Mouse (Mus musculus): ENCODE results near the gene Stx19.

The Stx19 gene

DNA sequence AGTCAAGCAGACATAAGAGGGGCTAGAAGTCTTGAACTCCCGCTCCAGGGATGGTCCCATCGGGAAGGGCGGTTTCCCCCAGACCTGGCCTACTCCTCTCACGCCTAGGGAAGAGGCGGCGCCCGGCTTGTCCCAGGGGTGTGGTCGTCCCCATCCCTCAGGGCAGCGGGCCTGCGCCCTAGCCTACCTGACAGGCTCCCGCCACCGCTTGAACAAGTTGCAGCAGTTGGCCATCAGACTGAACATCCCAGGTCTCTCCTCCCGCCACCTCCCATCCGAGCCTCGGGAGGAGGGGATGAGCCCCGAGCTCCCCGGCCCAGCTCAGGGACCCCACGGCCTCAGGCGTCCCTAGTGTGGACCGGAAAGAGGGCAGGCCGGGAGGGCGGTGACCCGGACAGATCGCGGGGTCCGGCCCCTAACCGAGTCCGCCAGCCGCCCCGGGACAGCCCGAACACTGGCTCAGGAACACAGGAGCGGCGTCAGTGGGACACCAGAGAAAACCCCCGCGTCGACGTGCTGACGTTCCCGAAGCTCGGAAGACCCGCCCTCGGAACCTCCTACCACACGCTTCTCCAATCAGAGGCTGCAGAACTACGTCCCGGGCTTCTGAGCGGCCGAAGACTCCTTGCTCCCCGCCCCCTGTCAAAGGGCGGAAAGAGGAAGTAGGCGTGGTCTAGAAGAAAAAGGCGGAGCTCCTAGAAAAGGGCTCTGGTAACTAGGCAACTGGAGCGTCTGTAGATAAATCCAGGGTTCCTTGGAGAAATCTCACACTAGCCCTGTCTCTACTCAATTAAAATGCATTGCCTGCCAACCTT is 32.2 kb downstream of the Stx19 start, which contains the start of gene Arl13b:
Arl13b (minus strand) TSS at position 543 of the 815 bp plus-strand sequence.
- in situ Hi-C loops (cut with MboI; ENCODE audit: low sequenced_read_pairs), result no loop called here

DNA sequence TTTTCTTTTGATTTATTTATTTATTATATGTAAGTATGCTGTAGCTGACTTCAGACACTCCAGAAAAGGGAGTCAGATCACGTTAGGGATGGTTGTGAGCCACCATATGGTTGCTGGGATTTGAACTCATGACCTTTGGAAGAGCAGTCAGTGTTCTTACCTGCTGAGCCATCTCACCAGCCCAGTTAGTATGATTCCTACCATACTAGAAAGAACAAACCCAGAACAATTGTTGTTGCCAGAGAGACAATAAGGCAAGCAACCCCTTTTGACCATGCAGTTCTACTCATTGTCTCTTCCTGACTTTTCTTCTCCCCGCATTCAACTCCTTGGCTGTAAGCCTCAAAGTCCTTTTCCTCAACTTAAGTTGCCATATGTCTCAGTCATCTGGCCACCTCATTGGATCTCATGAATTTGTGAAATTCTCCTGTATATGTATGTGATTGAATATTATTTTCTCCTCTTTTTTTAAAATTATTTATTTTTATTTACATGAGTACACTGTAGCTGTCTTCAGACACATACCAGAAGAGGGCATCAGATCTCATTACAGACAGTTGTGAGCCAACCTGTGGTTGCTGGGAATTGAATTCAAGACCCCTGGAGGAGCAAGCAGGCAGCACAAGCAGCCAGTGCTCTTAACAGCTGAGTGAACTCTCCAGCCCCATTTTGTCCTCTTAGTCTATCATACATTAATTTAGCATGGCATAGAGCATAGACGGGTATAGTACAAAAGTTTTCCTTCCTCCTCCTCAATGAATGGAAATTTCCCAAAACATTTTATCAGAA is 38.2 kb downstream of the Stx19 start:
- in situ Hi-C loops (cut with MboI; ENCODE audit: low sequenced_read_pairs), result no loop called here

DNA sequence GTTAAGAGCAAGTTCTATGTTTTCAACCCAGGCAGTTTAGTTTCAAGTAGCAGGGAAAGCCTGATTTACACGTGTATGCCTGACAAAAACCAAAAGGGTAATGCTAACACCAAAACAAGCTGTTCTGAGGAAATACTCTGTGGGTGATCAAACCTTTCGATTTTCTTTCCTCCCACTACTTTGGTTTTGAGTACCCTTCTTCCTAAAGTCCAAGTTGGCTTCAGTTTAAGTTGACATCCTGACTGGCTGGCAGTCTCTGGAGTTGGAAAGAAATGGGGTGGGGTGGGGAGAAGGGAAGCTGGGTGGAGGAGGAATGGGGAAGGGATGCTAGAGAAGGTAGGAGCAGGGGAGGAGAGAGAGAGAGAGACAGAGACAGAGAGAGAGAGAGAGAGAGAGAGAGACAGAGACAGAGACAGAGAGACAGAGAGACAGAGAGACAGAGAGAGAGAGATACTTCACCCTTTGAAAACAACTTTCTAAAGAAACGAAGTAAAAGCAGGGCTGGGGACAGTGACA is 39.2 kb downstream of the Stx19 start:
- in situ Hi-C loops (cut with MboI; ENCODE audit: low sequenced_read_pairs), result no loop called here

DNA sequence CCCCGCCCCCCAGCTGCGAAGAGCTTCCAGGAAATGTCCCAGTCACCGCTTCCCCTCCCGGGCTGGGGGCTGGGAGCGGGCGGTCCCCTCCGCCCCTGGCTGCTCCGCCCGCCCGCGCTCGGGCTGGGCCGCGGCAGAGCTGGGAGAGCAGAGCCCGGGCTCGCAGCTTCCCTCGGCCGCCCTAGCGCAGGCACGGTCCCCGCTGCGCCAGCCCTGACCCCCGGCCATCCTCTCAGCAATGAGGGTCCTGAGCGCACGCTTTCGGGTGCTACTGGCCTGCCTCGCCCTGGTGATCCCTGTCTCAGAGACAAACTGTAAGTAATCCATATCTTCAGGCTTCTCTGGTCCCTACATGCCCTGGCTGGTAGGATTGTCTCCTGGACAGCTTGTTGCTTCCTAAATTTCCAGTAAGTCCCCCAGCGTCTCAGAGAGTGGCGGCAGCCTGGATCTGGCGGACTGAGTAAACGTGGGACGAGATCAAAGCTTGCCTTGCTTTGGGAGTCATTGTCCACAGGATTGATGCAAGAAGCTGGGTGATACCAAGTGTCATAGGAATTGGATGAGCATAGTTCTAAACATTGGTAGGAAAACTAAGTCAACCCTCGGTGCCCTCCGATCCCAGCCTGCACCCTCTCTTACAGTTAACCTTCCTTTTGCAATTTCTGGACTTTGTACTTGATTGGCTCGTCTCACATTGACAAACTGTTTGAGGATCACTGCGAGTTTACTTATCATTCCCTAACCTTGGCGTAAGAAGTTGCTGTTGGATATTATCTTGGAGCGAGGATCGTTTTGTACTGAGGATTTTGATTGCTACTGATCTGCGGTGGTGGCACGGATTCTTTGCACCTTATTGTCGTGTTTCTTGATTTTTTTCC is 40.0 kb downstream of the Stx19 start, which contains the start of gene Pros1:
Pros1 (plus strand) TSS at position 117 of the 878 bp plus-strand sequence.
- in situ Hi-C loops (cut with MboI; ENCODE audit: low sequenced_read_pairs), result no loop called here

DNA sequence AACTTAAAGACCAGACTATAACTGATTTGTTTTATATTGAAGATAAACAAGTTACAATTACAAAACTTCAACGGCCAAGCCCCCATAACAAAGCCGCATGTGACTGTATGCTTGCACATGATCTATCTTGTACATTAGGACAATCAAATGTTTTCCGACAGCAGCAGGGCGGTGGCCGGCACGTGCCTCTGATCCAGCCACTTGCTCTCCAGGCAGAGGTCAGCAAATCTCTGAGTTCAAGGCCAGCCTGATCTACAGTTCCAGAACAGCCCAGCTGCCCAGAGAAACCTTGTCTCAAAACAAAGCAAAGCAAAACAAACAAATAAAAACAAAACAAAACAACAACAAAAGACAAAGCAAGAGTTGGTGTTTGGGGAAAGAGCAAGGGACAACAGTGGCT is 40.9 kb downstream of the Stx19 start:
- in situ Hi-C loops (cut with MboI; ENCODE audit: low sequenced_read_pairs), result no loop called here

DNA sequence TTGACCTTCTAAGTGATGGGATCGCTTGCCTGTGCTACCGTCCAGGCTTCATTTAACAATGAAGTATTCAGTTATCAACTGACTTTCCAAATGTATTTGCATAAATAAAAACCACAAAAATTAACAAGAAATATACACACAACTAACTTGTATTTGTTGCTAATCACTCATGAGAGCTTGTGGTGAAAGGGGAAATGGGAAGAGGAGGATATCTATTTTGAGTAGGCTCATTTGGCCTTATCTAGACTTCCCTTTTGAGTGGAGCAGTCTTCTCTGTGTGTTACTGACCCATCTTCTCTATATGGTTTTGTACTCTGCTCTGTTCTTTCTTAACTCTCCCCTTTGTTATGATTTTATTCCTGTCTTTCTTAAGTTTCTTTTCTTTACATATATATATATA is 41.8 kb downstream of the Stx19 start:
- in situ Hi-C loops (cut with MboI; ENCODE audit: low sequenced_read_pairs), result no loop called here

DNA sequence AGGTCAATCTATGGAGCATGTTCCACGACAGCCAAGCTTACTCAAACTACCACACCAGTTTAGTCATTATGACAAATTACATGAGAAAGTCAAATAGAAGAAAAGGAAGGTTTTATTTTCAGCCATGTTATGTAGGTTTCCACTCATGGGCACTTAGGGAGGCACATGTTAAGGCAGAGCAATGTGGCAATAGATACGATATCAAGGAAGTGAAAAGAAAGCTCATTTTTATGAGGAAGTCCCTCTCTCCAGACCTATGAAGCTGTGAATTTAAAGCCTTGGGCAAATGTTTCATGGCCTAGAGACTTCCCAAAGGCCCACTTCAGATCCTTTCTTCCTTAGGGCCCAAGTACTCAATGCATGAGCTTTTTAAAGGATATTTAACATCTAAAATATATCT is 43.0 kb downstream of the Stx19 start:
- in situ Hi-C loops (cut with MboI; ENCODE audit: low sequenced_read_pairs), result no loop called here

DNA sequence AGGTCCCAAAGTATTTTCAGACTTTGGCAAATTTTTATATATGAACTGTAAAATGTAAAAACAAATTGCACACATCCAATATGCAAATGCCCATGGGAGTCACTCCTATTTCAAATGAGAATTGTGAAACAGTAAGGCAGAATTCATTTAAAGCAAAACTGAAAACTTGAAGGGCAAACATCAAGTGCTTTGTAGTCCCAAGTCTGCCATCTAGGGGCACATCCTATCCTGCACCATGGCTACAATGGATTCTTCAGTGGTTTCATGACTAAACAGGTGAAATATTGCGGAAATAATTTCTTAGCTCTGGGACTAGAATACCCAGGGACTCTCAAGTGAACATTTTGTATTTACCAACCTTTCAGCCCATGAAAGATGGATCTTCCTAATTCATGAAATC is 43.5 kb downstream of the Stx19 start:
- in situ Hi-C loops (cut with MboI; ENCODE audit: low sequenced_read_pairs), result no loop called here

DNA sequence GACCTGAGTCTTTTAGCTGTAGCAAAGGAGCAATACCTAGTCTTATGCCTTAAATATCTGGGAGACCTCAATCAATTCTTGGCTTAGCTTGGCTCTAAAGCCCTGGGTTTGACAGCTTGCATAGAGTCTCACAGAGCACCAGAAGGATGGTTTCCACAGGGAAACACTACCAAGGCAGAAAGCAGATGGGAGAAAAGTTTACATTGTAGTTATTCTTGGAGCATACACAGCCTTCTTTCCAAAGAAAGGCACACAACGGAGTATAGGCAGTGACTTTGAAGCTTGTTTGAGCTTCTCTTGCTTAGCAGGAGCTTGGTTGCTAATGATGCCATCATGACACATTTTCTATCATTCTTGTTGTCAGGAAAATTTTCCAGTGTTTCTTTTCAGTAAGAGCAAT is 45.7 kb downstream of the Stx19 start:
- in situ Hi-C loops (cut with MboI; ENCODE audit: low sequenced_read_pairs), result no loop called here

DNA sequence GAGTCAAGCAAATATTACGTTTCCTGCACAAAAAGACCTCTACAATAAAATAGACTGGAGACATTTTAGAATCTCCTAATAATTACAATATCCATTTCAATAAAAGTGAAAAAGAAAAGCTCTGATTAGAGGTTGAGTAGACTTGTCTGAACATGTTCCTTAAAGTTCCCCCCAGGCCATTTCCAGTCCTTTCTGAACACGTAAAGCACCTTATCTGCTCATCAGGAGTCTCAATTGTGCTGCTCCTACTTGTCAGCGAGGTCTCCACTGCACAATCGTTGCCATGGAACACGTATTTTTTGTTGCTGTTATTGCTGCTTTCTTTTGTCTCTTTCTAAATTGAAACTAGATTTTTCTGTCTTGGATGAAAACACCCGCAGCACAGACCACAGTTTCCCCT is 47.0 kb downstream of the Stx19 start:
- in situ Hi-C loops (cut with MboI; ENCODE audit: low sequenced_read_pairs), result no loop called here

DNA sequence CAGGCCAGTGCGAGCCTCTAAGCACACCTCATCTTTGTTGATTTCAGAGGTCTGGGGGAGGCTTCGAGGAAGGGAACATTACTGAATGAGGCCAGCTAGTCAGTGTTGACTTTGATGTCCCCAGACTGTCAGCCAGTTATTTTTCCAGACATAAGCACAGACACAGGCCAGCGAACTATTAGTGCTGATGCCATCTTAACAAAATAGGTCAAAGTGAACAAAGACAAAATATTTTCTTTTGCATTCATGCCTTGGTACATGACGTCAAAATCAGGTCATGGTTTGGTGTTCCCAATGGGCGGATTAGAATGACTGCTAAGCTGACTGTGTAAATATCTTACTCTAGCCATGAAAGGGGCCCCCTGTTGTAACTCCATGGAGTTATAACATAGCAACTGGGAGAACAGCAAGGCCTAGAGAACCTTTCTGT is 58.2 kb downstream of the Stx19 start:
- in situ Hi-C loops (cut with MboI; ENCODE audit: low sequenced_read_pairs), result no loop called here

DNA sequence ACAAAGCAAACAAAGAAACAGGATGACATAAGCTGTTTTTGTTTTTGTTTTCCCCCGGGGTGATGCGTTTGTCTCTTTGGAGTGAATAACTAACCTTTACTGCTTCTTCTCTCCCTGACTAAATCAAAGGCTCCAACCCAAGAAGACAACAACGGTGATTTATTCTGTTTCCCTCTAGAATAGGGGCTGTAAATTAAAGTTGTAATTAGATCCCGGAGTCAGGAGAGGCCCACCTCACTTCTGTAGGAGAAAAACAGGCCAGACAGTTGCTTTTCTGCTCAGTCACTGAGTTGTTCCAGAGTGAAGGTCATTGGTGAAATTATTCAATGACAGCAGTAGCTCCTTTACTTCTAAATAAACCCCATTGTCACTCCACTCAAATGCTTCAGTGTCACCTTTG is 58.7 kb downstream of the Stx19 start:
- in situ Hi-C loops (cut with MboI; ENCODE audit: low sequenced_read_pairs), result no loop called here

Data from CH12F3 (cell line).